Mouse (Mus musculus): ENCODE measurements around the gene Ccdc89. TPM values are rescaled to one million over a fixed set of nuclear protein-coding genes. Genes with fewer than 3 reads are reported as not detected.

Gene Ccdc89
- total RNA-seq, 2 experiments from 2014 or later = not detected

DNA sequence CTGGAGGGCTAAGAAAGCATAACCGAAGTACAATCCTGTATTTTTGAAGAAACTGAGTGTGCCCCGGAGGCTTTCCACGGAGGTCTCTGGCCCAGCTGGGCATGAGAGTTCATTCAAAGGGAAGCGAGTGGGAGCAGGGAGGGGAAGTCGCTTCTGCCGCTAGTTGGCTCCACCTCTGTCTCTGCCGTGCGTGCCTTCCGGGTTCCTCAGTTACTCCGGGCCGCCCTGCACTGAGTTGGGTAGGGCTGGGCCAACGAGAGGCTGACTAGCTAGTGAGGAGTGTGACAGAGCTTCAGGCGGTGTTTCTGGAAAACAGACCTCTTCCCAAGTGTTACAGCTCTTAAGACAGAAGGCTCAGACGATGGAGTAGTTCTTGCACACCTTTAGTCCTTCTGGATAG, 34.6 kb downstream of the Ccdc89 start:
- ATAC-seq (replicated peaks; ENCODE audit: low FRiP score, poor library complexity, severe bottlenecking) = 0 out of 2 replicates have a peak, but pooled peaks have one; percentile 36

DNA sequence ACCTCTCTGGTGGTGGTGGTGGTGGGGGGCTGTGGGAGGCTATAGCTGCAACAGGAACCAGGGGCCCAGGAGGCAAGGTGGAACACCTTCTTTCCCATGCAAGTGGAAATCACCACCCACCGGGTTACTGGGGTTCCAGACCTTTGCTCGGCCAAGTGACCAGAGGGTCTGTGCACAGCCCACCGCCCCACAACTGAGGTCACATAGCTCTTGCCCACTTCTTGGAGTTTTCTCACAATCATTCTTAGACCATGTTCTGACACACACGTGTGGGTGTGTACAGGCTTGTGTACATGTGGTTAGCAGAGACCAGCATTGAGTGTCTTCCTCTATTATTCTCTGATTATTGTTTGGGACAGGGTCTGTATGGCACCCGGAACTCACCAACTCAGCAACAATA, 35.1 kb downstream of the Ccdc89 start:
- ATAC-seq (replicated peaks; ENCODE audit: low FRiP score, poor library complexity, severe bottlenecking) = no peak

DNA sequence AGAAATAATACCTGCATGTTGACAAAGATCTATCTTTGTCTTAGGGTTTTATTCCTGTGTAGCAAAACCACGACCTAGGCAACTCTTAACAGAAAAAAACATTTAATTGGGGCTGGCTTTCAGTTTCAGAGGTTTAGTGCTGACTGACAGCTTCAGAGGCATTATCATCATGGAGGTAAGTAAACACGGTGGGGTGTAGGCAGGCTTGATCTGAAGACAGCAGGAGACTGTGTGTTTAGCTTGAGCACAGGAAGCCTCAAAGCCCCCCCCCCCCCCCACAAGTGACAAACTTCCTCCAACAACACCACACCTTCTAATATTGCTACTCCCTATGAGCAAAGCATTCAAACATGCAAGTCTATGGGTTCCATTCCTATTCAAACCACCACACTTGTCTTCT, 47.1 kb downstream of the Ccdc89 start:
- ATAC-seq (replicated peaks; ENCODE audit: low FRiP score, poor library complexity, severe bottlenecking) = no peak

DNA sequence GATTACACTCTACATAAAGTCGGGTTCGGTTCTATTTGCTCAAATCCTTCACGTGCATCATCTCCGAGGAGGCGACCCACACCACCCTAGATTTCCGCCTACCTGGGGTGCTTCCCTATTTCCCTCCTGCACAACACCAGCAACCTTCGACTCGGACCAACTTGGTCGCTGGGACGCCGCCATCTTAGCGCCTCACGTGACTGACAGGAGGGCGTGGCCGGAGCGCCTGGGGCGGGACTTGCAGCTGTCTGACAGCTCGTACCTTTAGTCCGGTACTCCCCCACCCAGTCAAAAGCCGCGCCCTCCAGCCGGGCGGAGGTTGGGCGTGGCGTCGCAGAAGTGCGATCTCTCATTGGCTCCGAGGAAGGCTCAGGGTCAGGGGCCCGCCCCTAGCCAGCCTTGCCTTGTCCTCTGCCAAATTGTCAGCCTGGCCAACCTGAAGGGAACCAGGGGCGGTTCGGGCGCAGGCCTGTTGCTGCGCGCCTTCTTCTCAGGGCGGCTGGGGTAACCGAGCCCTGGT, 49.5 kb downstream of the Ccdc89 start, which contains the start of gene Tmem126b:
Gene Tmem126b, minus strand, starts transcription at position 209 of the 520 bp plus-strand sequence.
- peak; percentile 99 for ATAC-seq (replicated peaks; ENCODE audit: low FRiP score, poor library complexity, severe bottlenecking)

DNA sequence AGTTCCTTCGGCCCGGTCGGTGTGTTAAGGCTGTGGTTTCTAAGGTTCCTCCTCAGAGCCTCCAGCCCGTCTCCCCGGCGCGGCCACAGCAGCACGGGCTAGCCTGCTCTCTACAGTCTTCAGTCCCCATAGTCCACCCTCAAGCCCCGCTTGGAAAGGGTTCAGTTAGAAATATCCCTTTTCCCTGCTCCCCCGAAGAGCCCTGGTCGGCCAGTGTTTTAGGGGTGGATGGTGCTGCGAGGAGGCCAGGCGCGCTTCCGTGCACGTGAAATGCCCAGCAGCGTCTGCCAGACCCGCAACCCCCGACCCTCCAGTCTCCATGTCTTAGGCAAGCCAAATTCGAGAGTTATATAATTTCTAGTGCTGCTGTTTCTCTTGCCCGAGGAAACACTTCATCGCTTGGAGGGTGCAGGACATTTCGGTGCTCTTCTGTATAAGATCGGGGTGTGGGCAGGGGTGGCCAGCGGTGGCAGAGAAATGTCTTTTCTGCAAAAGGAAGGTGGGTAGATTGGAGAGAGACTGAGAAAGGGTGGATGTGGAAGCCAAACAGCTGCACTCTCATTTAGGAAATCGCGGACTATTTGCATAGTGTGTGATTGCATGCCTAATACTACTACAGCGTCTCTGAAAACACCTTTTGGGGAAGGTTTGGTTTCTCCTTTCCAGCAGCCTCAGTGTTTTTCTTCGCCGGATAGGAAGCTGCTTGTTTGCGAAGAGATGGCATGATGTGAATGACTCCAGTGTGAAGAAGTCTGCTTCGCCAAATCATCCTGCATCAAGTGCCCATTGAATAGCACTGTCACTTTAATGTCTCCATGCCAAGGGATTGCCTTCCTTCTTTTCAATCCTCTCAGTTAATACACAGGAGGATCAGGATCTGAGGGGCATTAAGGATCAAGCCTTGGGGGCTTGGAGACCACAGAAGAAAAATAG, 50.2 kb downstream of the Ccdc89 start, which contains the start of gene Dlg2:
Gene Dlg2, plus strand, starts transcription at position 360 of the 933 bp plus-strand sequence.
- ATAC-seq (replicated peaks; ENCODE audit: low FRiP score, poor library complexity, severe bottlenecking) = peak; percentile 23

Other genes with a start within 250 kb of the Ccdc89 start
- gene Ccdc83, start 160.8 kb upstream of the Ccdc89 start, total RNA-seq (2015; ENCODE audit: low replicate concordance) = not detected in 2 replicates
- gene Ccdc83, start 160.8 kb upstream of the Ccdc89 start, total RNA-seq (2017; ENCODE audit: low replicate concordance) = not detected in 2 replicates
- gene Sytl2, start 124.3 kb upstream of the Ccdc89 start, total RNA-seq (2015; ENCODE audit: low replicate concordance) = 0.38 and 0.63 TPM in 2 replicates
- gene Sytl2, start 124.3 kb upstream of the Ccdc89 start, total RNA-seq (2017; ENCODE audit: low replicate concordance) = 1.5 and 2.1 TPM in 2 replicates
- gene Crebzf, start 16.2 kb downstream of the Ccdc89 start, total RNA-seq (2015; ENCODE audit: low replicate concordance) = 66.3 and 72.1 TPM in 2 replicates
- gene Crebzf, start 16.2 kb downstream of the Ccdc89 start, total RNA-seq (2017; ENCODE audit: low replicate concordance) = 54.6 and 56.1 TPM in 2 replicates
- 2.7 and 8.8 TPM in 2 replicates for gene Tmem126a, start 30.7 kb downstream of the Ccdc89 start, total RNA-seq (2015; ENCODE audit: low replicate concordance)
- gene Tmem126a, start 30.7 kb downstream of the Ccdc89 start, total RNA-seq (2017; ENCODE audit: low replicate concordance) = 4.9 and 7.2 TPM in 2 replicates
- 4.6 and 7.1 TPM in 2 replicates for gene Tmem126b, start 49.4 kb downstream of the Ccdc89 start, total RNA-seq (2015; ENCODE audit: low replicate concordance)
- gene Tmem126b, start 49.4 kb downstream of the Ccdc89 start, total RNA-seq (2017; ENCODE audit: low replicate concordance) = 3.2 and 5.6 TPM in 2 replicates
- 0.21 and 1.2 TPM in 2 replicates for gene Dlg2, start 50.1 kb downstream of the Ccdc89 start, total RNA-seq (2015; ENCODE audit: low replicate concordance)
- 0.60 TPM in 1 of 2 replicates, not detected in the other for gene Dlg2, start 50.1 kb downstream of the Ccdc89 start, total RNA-seq (2017; ENCODE audit: low replicate concordance)